Mouse (Mus musculus) neural tube, embryonic 14.5 days (tissue): Measurements from ENCODE around the gene Fam169b. TPM values are rescaled to one million over a fixed set of nuclear protein-coding genes. Genes with fewer than 3 reads are reported as not detected.

Experiments
- ATAC-seq: fragments of 200-750 bp; cut with Nextera tagmentation; 2 replicates; pipeline ENCODE4 v1.8.0; 2017; ENCODE audit warnings: low read depth, mild to moderate bottlenecking, moderate TSS enrichment, moderate library complexity
- H3K27ac ChIP-seq: fragments of 300-500 bp; sonication (generic); 2 replicates; pipeline ENCODE4 v1.5.1; 2014; ENCODE audit warnings: low read depth, mild to moderate bottlenecking, control low read depth, low read length, moderate library complexity, mixed read lengths
- H3K27me3 ChIP-seq: fragments of 300-500 bp; sonication (generic); 2 replicates; pipeline ENCODE4 v1.6.1; 2014; ENCODE audit warnings: low read length; ENCODE audit not compliant: control insufficient read depth, insufficient read depth
- H3K36me3 ChIP-seq: fragments of 300-500 bp; sonication (generic); 2 replicates; pipeline ENCODE4 v1.6.1; 2014; ENCODE audit warnings: low read length, mixed read lengths; ENCODE audit not compliant: control insufficient read depth, insufficient read depth
- H3K4me1 ChIP-seq: fragments of 300-500 bp; sonication (generic); 2 replicates; pipeline ENCODE4 v1.6.1; 2014; ENCODE audit warnings: low read length; ENCODE audit not compliant: control insufficient read depth, insufficient read depth
- H3K4me2 ChIP-seq: fragments of 300-500 bp; sonication (generic); 2 replicates; pipeline ENCODE4 v1.6.1; 2014; ENCODE audit warnings: mild to moderate bottlenecking, low read depth, low read length, control low read depth
- H3K4me3 ChIP-seq: fragments of 300-500 bp; sonication (generic); 2 replicates; pipeline ENCODE4 v1.5.1; 2014; ENCODE audit warnings: low read depth, low read length, control low read depth, mixed read lengths
- H3K9ac ChIP-seq: fragments of 300-500 bp; sonication (generic); replicated peaks from 2 replicates; pipeline ENCODE4 v1.6.1; 2014; ENCODE audit warnings: low read depth, mild to moderate bottlenecking, control low read depth, low read length, mixed read lengths
- H3K9me3 ChIP-seq: fragments of 300-500 bp; sonication (generic); 2 replicates; pipeline ENCODE4 v1.6.1; 2016; ENCODE audit warnings: low read length; ENCODE audit not compliant: control insufficient read depth
- WGBS: fragments of 180-500 bp; shearing (Covaris S2); extraction: QIAGEN DNeasy Blood & Tissue Kit; methylation state at CpG from one replicate; pipeline ENCODE4 v1.1.7; 2014; 5-methylcytosine and 5-hydroxymethylcytosine counted together
- polyA plus RNA-seq: library from polyadenylated mRNA; unstranded; fragments of >200 nt; fragmentation: Nextera tagmentation; extraction: Ambion mirVana; gene quantifications from 2 replicates; pipeline ENCODE4 v1.2.1, GENCODE M21; 2014

Gene Fam169b
- polyA plus RNA-seq, 1 experiment from 2014 or later = not detected

GRCm38 (mm10) chr7:68314286-68314685 lies 40.6 kb downstream of the Fam169b start:
- H3K27me3 ChIP-seq = no peaks in the 10 kb centered on the region
- no peaks in the 10 kb centered on the region for H3K9me3 ChIP-seq
- no peak overlapping the region for H3K4me2 ChIP-seq
- no peaks in the 10 kb centered on the region for H3K4me1 ChIP-seq
- 90% methylated on average over 1 of the region's 1 CpGs for whole genome bisulfite sequencing
- H3K4me3 ChIP-seq = no peak overlapping the region
- no peak overlapping the region for H3K9ac ChIP-seq
- H3K27ac ChIP-seq = no peak overlapping the region
- no peak for ATAC-seq
- H3K36me3 ChIP-seq = no peaks in the 10 kb centered on the region

- H3K36me3 ChIP-seq = no peaks in the 10 kb centered on the region
- no peaks in the 10 kb centered on the region for H3K4me1 ChIP-seq
- no peak overlapping the region for H3K4me2 ChIP-seq
- H3K27me3 ChIP-seq = no peaks in the 10 kb centered on the region
- no peak overlapping the region for H3K9ac ChIP-seq
- WGBS = 84% methylated on average over 4 of the region's 4 CpGs
- no peak overlapping the region for H3K4me3 ChIP-seq
- H3K27ac ChIP-seq = no peak overlapping the region
- no peaks in the 10 kb centered on the region for H3K9me3 ChIP-seq
- no peak for ATAC-seq
These were observed 41.4 kb downstream of the Fam169b start for GRCm38 (mm10) chr7:68315068-68315467.

- no peak for ATAC-seq
- no peaks in the 10 kb centered on the region for H3K36me3 ChIP-seq
- H3K9me3 ChIP-seq = no peaks in the 10 kb centered on the region
- no peaks in the 10 kb centered on the region for H3K27me3 ChIP-seq
- no peak overlapping the region for H3K4me2 ChIP-seq
- H3K9ac ChIP-seq = no peak overlapping the region
- no peak overlapping the region for H3K4me3 ChIP-seq
- 88% methylated on average over 16 of the region's 16 CpGs for WGBS
- no peaks in the 10 kb centered on the region for H3K4me1 ChIP-seq
- H3K27ac ChIP-seq = no peak overlapping the region
These were observed 44.6 kb downstream of the Fam169b start for GRCm38 (mm10) chr7:68318006-68318788.

GRCm38 (mm10) chr7:68318979-68319378 lies 45.3 kb downstream of the Fam169b start:
- no peak for ATAC-seq
- no peak overlapping the region for H3K4me2 ChIP-seq

GRCm38 (mm10) chr7:68320078-68320810 lies 46.6 kb downstream of the Fam169b start:
- 69% methylated on average over 14 of the region's 14 CpGs for WGBS

More at GRCm38 (mm10) chr7:68318979-68319378, 45.3 kb downstream of the Fam169b start:
- Histone ChIP-seq H3K36me3 (no peaks in the 10 kb centered on the region), H3K27me3 (no peaks in the 10 kb centered on the region), H3K4me1 (no peaks in the 10 kb centered on the region), H3K27ac (no peak overlapping the region), H3K4me3 (no peak overlapping the region), H3K9me3 (no peaks in the 10 kb centered on the region), H3K9ac (no peak overlapping the region)
- 68% methylated on average over 6 of the region's 6 CpGs for WGBS

GRCm38 (mm10) chr7:68323051-68323450 lies 49.4 kb downstream of the Fam169b start:
- no peaks in the 10 kb centered on the region for H3K36me3 ChIP-seq
- H3K27me3 ChIP-seq = no peaks in the 10 kb centered on the region
- H3K4me3 ChIP-seq = no peak overlapping the region
- H3K4me1 ChIP-seq = no peaks in the 10 kb centered on the region
- H3K27ac ChIP-seq = no peak overlapping the region
- H3K9me3 ChIP-seq = no peaks in the 10 kb centered on the region
- H3K4me2 ChIP-seq = no peak overlapping the region
- WGBS = 66% methylated on average over 6 of the region's 6 CpGs
- no peak for ATAC-seq
- no peak overlapping the region for H3K9ac ChIP-seq

More at GRCm38 (mm10) chr7:68320078-68320810, 46.6 kb downstream of the Fam169b start:
- no peaks in the 10 kb centered on the region for H3K9me3 ChIP-seq
- no peak overlapping the region for H3K4me3 ChIP-seq
- no peaks in the 10 kb centered on the region for H3K27me3 ChIP-seq
- no peak overlapping the region for H3K4me2 ChIP-seq
- H3K9ac ChIP-seq = no peak overlapping the region
- H3K4me1 ChIP-seq = no peaks in the 10 kb centered on the region
- H3K27ac ChIP-seq = no peak overlapping the region
- no peaks in the 10 kb centered on the region for H3K36me3 ChIP-seq
- ATAC-seq = no peak

- H3K9me3 ChIP-seq = no peaks in the 10 kb centered on the region
- H3K4me1 ChIP-seq = no peaks in the 10 kb centered on the region
- no peak overlapping the region for H3K27ac ChIP-seq
- no peaks in the 10 kb centered on the region for H3K27me3 ChIP-seq
- H3K4me2 ChIP-seq = no peak overlapping the region
- no peak for ATAC-seq
- no peak overlapping the region for H3K9ac ChIP-seq
- no peak overlapping the region for H3K4me3 ChIP-seq
- no peaks in the 10 kb centered on the region for H3K36me3 ChIP-seq
- 86% methylated on average over 7 of the region's 7 CpGs for WGBS
These were observed 52.6 kb downstream of the Fam169b start for GRCm38 (mm10) chr7:68326190-68326722.

GRCm38 (mm10) chr7:68329000-68329399 lies 55.4 kb downstream of the Fam169b start:
- H3K27me3 ChIP-seq = no peaks in the 10 kb centered on the region
- ATAC-seq = no peak
- no peak overlapping the region for H3K4me2 ChIP-seq
- no peak overlapping the region for H3K4me3 ChIP-seq
- H3K9me3 ChIP-seq = no peaks in the 10 kb centered on the region
- 80% methylated on average over 9 of the region's 9 CpGs for WGBS
- no peaks in the 10 kb centered on the region for H3K4me1 ChIP-seq
- H3K9ac ChIP-seq = no peak overlapping the region
- H3K36me3 ChIP-seq = no peaks in the 10 kb centered on the region
- no peak overlapping the region for H3K27ac ChIP-seq

GRCm38 (mm10) chr7:68332799-68333198 lies 59.2 kb downstream of the Fam169b start:
- Histone ChIP-seq H3K36me3 (no peaks in the 10 kb centered on the region), H3K4me1 (no peaks in the 10 kb centered on the region), H3K4me2 (no peak overlapping the region), H3K9ac (no peak overlapping the region), H3K27me3 (no peaks in the 10 kb centered on the region), H3K9me3 (no peaks in the 10 kb centered on the region), H3K27ac (no peak overlapping the region), H3K4me3 (no peak overlapping the region)
- WGBS = 91% methylated on average over 6 of the region's 6 CpGs
- no peak for ATAC-seq
